Mouse (Mus musculus) heart, embryonic 16.5 days (tissue): ENCODE measurements around the gene Chrna7. TPM values are rescaled to one million over a fixed set of nuclear protein-coding genes. Genes with fewer than 3 reads are reported as not detected.

Experiments
- ATAC-seq: fragments of 200-750 bp; cut with Nextera tagmentation; replicated peaks from 2 replicates; pipeline ENCODE4 v1.8.0; 2017; ENCODE audit warnings: moderate number of reproducible peaks; ENCODE audit not compliant: insufficient read depth, low FRiP score; ENCODE audit errors: extremely low read depth
- H3K27ac ChIP-seq: fragments of 300-500 bp; sonication (generic); 2 replicates; pipeline ENCODE4 v1.5.1; 2014; ENCODE audit warnings: mild to moderate bottlenecking, low read length, control low read depth, moderate library complexity
- H3K27me3 ChIP-seq: fragments of 300-500 bp; sonication (generic); 2 replicates; pipeline ENCODE4 v1.6.1; 2014; ENCODE audit warnings: low read length, mixed read lengths; ENCODE audit not compliant: control insufficient read depth, insufficient read depth
- H3K36me3 ChIP-seq: fragments of 300-500 bp; sonication (generic); 2 replicates; pipeline ENCODE4 v1.6.1; 2014; ENCODE audit not compliant: control insufficient read depth, insufficient read depth
- H3K4me1 ChIP-seq: fragments of 300-500 bp; sonication (generic); 2 replicates; pipeline ENCODE4 v1.6.1; 2014; ENCODE audit warnings: low read length, mixed read lengths; ENCODE audit not compliant: control insufficient read depth, insufficient read depth
- H3K4me2 ChIP-seq: fragments of 300-500 bp; sonication (generic); 2 replicates; pipeline ENCODE4 v1.6.1; 2014; ENCODE audit warnings: low read depth, mild to moderate bottlenecking, control low read depth, low read length
- H3K4me3 ChIP-seq: fragments of 300-500 bp; sonication (generic); 2 replicates; pipeline ENCODE4 v1.5.1; 2014; ENCODE audit warnings: mild to moderate bottlenecking, control low read depth, low read length
- H3K9ac ChIP-seq: fragments of 300-500 bp; sonication (generic); 2 replicates; pipeline ENCODE4 v1.6.1; 2014; ENCODE audit warnings: low read length, control low read depth
- H3K9me3 ChIP-seq: fragments of 300-500 bp; sonication (generic); replicated peaks from 2 replicates; pipeline ENCODE4 v1.6.1; 2016; ENCODE audit warnings: low read length; ENCODE audit not compliant: control insufficient read depth
- WGBS: fragments of 180-500 bp; shearing (Covaris S2); extraction: QIAGEN DNeasy Blood & Tissue Kit; methylation state at CpG from one replicate; pipeline ENCODE4 v1.1.7; 2014; 5-methylcytosine and 5-hydroxymethylcytosine counted together
- polyA plus RNA-seq: library from polyadenylated mRNA; unstranded; fragments of >200 nt; fragmentation: Nextera tagmentation; extraction: Ambion mirVana; gene quantifications from 2 replicates; pipeline ENCODE4 v1.2.1, GENCODE M21; 2015

The Chrna7 gene
- polyA plus RNA-seq, 1 experiment from 2014 or later = 0.17 TPM

DNA sequence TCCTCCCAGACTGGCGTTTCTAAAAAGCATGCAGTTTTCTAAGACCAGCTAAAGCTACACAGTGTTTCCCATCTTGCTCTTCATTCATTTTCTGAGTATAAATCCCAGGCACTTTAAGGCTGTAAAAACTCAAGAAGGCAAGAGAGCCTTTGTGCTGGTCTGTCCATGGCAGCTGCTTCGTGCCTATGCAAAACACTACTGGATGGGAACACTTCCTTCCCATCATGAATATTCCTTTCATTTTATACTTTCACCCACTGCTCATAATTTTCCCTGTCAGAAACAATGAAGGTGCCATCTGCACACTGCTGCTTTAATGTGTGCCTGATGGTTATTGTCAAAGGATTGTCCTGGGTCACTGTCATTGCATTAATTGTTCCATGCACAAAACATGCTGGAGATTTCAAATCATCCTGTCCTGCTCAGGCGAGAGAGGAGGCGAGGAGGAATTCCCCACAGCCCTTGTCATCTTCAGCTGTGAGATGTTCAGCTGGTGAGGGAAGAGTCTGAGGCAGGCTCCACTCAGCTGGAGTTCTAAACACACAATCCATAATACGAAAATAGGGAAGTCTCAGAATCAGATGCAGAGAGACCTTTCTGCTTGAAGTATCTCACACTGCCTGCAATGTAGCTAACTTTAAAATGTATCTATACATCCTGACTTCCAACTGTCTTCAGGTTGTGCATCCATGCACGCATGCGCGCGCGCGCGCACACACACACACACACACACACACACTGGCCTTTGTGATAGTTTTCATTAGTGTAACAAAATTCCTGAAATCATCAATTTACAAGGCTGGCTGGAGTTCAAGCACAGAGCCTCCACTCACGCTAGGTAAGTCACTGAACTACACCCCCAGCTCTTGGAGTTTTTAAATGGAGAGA is 22.5 kb downstream of the Chrna7 start:
- H3K4me2 ChIP-seq = no peak overlapping the region
- no peak overlapping the region for H3K27ac ChIP-seq
- WGBS = 82% methylated on average over 13 of the region's 13 CpGs
- H3K9me3 ChIP-seq = no peaks in the 10 kb centered on the region
- H3K27me3 ChIP-seq = no peaks in the 10 kb centered on the region
- ATAC-seq = no peak
- no peak overlapping the region for H3K9ac ChIP-seq
- H3K36me3 ChIP-seq = no peaks in the 10 kb centered on the region
- H3K4me1 ChIP-seq = no peaks in the 10 kb centered on the region
- no peak overlapping the region for H3K4me3 ChIP-seq

DNA sequence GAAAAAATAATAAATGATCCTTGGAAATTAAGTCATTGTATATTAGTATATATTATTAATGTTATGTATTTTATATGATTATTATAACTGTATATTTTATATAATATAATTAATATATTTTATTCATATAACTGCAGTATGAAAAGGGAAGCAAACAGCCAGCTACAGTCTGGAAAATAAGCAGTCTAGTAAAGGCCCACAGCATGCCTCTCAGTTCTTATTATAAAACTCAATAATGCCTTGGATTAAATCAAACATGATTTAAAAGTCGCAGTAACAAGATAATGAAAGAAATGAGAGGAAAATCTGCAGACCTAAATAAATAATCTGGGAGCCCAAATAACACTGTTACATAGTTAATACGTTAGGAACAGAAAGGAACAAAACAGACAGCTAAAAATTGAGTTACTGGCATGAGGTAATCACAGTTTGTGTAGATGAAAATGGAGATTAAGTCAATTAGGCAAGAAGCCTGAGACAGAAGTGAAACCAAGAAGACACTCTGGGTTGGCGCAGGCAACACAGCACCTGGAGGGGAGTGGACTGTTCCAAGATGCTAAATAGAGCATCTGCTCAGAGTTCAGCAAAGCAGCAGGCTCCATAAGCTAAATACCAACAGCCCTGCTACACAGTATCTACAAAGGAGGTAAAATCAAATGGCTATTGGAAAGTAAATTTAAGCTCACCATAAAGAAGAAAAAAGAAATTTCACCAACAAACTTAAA is 42.1 kb downstream of the Chrna7 start:
- H3K9ac ChIP-seq = no peak overlapping the region
- H3K27ac ChIP-seq = no peak overlapping the region
- H3K9me3 ChIP-seq = no peaks in the 10 kb centered on the region
- no peaks in the 10 kb centered on the region for H3K4me1 ChIP-seq
- ATAC-seq = no peak
- no peaks in the 10 kb centered on the region for H3K36me3 ChIP-seq
- H3K4me3 ChIP-seq = no peak overlapping the region
- H3K4me2 ChIP-seq = no peak overlapping the region
- 73% methylated on average over 3 of the region's 3 CpGs for WGBS
- H3K27me3 ChIP-seq = no peaks in the 10 kb centered on the region

DNA sequence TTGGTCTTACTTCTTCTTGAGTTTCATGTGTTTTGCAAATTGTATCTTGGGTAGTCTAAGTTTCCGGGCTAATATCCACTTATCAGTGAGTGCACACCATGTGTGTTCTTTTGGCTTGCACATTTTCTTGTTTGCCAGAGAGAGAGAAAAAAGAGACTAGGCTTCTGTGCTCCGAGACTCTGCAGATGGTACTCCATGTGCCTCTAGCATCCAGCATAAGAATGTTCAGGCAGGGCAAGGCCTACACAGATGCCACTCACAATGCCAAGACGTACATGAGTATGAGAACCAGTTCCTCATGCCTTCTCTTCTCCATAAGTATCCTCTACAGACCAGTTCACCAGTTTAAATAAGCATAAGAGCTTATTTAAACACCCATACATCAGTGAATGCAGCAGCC is 47.8 kb downstream of the Chrna7 start:
- Histone ChIP-seq H3K4me2 (no peak overlapping the region), H3K27me3 (no peaks in the 10 kb centered on the region), H3K27ac (no peak overlapping the region), H3K9me3 (no peaks in the 10 kb centered on the region), H3K4me1 (no peaks in the 10 kb centered on the region), H3K4me3 (no peak overlapping the region), H3K9ac (no peak overlapping the region), H3K36me3 (no peaks in the 10 kb centered on the region)
- 78% methylated on average over 3 of the region's 3 CpGs for WGBS
- ATAC-seq = no peak

DNA sequence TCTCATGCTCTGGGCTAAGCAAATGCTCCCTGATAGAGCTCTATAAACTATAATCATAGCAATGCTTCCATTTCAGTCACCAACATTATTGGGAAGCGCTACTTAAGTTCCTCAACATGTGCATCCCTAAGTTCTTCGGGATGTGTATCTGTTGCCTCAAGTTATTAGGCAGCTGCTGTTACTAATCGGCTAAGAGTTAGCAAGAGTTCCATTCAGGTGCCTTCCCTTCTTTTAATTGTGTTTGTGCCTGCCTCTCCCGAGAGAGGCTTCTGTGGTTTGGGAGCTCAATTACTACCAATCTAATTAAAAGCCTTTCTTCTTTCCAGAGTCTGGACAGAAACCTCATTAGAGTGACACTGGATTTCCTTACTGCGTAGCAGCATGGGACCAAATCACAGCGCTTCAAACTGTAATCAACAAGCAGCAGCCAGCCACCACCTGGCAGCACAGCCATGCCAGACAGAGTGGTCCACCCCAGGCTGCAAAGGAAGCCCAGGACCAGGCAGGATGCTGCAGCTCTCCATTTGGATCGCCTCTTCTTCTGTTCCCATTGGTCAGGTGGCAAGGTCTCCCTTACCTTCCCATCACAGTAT is 50.0 kb downstream of the Chrna7 start:
- Histone ChIP-seq H3K4me2 (no peak overlapping the region), H3K9ac (no peak overlapping the region), H3K36me3 (no peaks in the 10 kb centered on the region), H3K27me3 (no peaks in the 10 kb centered on the region), H3K9me3 (no peaks in the 10 kb centered on the region), H3K27ac (no peak overlapping the region), H3K4me1 (no peaks in the 10 kb centered on the region), H3K4me3 (no peak overlapping the region)
- WGBS = 72% methylated on average over 7 of the region's 7 CpGs
- ATAC-seq = no peak

DNA sequence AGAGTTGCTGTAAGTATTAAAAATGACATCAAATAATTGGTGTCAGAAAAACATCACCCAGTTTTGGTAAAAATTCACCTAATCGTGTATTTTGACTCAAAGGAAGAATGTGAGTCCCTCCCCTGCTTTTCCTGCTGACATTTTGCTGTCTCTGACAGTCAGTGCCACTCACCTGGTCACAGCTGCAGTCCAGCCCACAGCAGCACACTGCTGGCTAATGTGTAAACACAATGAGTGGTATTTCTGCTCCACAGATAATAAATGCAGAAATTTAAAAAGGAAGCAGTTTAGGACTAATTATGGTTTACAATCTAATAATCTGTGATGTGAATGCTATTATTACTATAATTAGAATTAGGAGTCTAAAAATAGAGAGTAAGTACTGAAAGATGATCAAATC is 59.1 kb downstream of the Chrna7 start:
- H3K27ac ChIP-seq = no peak overlapping the region
- H3K4me2 ChIP-seq = no peak overlapping the region
- H3K27me3 ChIP-seq = no peaks in the 10 kb centered on the region
- no peaks in the 10 kb centered on the region for H3K9me3 ChIP-seq
- H3K4me1 ChIP-seq = no peaks in the 10 kb centered on the region
- no peak overlapping the region for H3K9ac ChIP-seq
- 35% methylated on average over 1 of the region's 1 CpGs for WGBS
- no peak overlapping the region for H3K4me3 ChIP-seq
- ATAC-seq = no peak
- H3K36me3 ChIP-seq = no peaks in the 10 kb centered on the region

DNA sequence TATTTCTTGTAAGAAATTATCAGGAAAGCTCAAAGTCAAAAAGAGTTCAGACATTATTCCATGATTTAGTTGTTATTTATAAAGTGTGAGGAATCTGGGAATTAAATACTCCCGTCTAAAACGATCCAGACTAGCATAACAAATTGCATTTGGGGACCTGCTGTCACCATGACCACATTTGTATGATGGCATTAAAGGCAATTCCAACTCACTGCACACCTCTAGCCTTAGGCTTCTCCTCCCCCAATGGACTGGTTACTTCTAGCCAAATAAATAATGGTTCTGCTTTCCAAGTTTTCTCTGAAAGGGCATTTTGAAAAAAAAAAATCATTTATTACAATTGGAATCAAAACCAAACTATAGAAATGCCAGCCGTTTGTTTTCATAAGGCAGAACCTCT is 63.6 kb downstream of the Chrna7 start:
- Histone ChIP-seq H3K27me3 (no peaks in the 10 kb centered on the region), H3K4me2 (no peak overlapping the region), H3K4me3 (no peak overlapping the region), H3K36me3 (no peaks in the 10 kb centered on the region), H3K9ac (no peak overlapping the region), H3K4me1 (no peaks in the 10 kb centered on the region), H3K27ac (no peak overlapping the region), H3K9me3 (no peaks in the 10 kb centered on the region)
- 67% methylated on average over 3 of the region's 3 CpGs for WGBS
- no peak for ATAC-seq

DNA sequence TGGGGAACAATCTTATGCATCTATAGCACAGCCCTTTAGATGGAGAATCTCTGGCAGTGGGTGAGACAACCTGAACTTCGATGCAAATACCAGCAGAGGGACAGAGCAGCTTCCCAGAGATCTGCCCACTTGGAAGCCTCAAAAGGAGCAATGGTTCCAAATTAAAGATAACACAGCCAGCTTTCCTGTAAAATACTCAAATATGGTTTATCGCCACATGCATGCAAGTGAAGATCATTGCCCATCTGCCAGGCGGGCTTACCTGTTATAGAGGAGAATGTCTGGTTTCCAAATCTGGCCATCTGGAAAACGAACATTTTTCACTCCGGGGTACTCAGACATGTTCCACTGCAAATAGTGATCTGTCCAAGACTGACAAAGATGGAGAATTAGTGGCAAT is 64.0 kb downstream of the Chrna7 start:
- Histone ChIP-seq H3K27ac (no peak overlapping the region), H3K4me1 (no peaks in the 10 kb centered on the region), H3K9ac (no peak overlapping the region), H3K9me3 (no peaks in the 10 kb centered on the region), H3K4me2 (no peak overlapping the region), H3K36me3 (no peaks in the 10 kb centered on the region), H3K27me3 (no peaks in the 10 kb centered on the region), H3K4me3 (no peak overlapping the region)
- ATAC-seq = no peak
- 77% methylated on average over 5 of the region's 5 CpGs for WGBS

DNA sequence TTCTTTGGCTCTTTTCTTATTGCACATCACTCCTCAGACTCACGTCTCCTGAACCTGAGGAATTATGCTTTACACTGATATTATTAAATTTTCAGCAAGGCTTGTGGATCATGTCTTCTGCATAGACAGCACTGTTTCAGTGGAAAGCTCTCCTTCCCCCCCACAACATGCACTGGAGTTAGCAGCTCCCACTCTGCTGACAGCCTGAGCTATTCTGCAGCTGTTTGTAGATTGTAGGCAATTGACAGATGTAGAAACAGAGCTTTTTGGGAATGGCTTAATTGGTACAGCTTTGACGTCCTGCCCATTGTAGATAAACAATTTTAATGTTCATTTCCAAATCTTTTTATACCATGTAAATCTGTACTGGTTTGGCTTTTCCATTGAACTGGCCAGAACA is 89.8 kb downstream of the Chrna7 start:
- 30% methylated on average over 2 of the region's 2 CpGs for WGBS
- Histone ChIP-seq H3K4me2 (no peak overlapping the region), H3K27ac (no peak overlapping the region), H3K4me1 (no peaks in the 10 kb centered on the region), H3K9me3 (no peaks in the 10 kb centered on the region), H3K27me3 (no peaks in the 10 kb centered on the region), H3K36me3 (no peaks in the 10 kb centered on the region), H3K4me3 (no peak overlapping the region), H3K9ac (no peak overlapping the region)
- no peak for ATAC-seq

DNA sequence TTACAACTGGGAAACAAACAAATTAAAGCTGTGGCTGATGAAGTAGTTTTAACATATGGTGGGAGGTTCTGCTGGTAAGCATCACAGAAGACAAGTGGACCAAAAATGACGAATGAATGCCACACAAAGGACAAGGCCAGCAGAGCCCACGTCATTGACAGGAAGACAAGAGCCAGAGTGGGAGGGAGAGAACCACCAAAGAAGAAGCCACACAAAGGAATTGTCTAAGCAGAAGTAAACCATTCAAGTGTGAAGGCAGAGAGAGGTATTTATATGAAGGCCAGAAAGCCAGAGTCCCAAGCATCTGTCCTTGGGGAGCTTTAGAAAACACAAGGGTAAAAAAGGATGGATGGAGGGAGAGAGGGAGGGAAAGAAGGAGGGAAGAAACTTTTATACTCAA is 98.7 kb downstream of the Chrna7 start:
- 39% methylated on average over 2 of the region's 2 CpGs for WGBS
- no peak for ATAC-seq
- H3K4me3 ChIP-seq = no peak overlapping the region

More for the DNA sequence above, 98.7 kb downstream of the Chrna7 start:
- H3K9me3 ChIP-seq = no peaks in the 10 kb centered on the region
- H3K27ac ChIP-seq = no peak overlapping the region
- no peaks in the 10 kb centered on the region for H3K36me3 ChIP-seq
- H3K4me2 ChIP-seq = no peak overlapping the region
- no peaks in the 10 kb centered on the region for H3K27me3 ChIP-seq
- H3K9ac ChIP-seq = no peak overlapping the region
- no peaks in the 10 kb centered on the region for H3K4me1 ChIP-seq
